Mouse (Mus musculus): Measurements from ENCODE around the gene Gm28308. TPM values are rescaled to one million over a fixed set of nuclear protein-coding genes. Genes with fewer than 3 reads are reported as not detected.

Gene Gm28308
- polyA plus RNA-seq, 2 experiments: 1.1 to 3.2 TPM

- WGBS: 40% methylated on average over 14 of the region's 14 CpGs
- no peak for TF ChIP-seq POLR2A (IDR thresholded peaks at IDR 0.05; ENCODE audit: borderline replicate concordance, extremely low read depth, insufficient read depth, insufficient read length)
- H3K27me3 ChIP-seq (ENCODE audit: control insufficient read depth, insufficient read depth, low read length): peaks cover 85% of the 10 kb centered on the region
- no peak overlapping the region for H3K4me3 ChIP-seq (replicated peaks; ENCODE audit: low read length)
- peaks cover 24% of the 10 kb centered on the region for H3K4me1 ChIP-seq (ENCODE audit: control insufficient read depth, insufficient read depth, low read length)
- peaks cover 20% of the 10 kb centered on the region for H3K36me3 ChIP-seq (ENCODE audit: control insufficient read depth, insufficient read depth, low read length)
- no peak for ATAC-seq (ENCODE audit: low FRiP score, low read depth)
- no peak overlapping the region for H3K4me2 ChIP-seq (replicated peaks; ENCODE audit: low read depth, low read length, severe bottlenecking)
- no peaks in the 10 kb centered on the region for H3K9me3 ChIP-seq (ENCODE audit: control insufficient read depth, low read length)
- no peak overlapping the region for H3K27ac ChIP-seq (replicated peaks; ENCODE audit: low read depth, low read length)
- DNase-seq (ENCODE audit: low spot score): no peak
- H3K9ac ChIP-seq (ENCODE audit: low read depth, low read length, severe bottlenecking): no peak overlapping the region
Observed at GRCm38 (mm10) chr6:52167736-52168161, 45.4 kb downstream of the Gm28308 start.

DNA sequence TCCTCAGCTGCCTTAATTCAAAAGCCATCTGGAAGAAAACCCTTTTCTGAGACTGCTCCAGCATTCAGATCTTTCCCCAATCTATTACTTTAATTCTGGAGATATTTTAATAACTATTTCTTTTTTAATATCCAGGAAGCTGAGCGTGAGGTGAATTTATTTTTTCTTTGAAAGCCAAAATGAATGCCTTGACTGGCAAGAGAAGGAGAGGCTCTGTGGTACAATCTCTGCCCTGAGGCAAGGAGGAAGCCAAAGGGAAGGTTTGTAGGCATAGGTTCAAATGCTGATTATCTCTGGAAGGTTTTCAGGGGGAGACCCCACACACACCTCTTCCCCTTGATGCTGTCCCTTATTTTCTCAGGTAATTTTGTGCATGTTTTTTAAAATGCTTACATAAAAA is 46.0 kb downstream of the Gm28308 start:
- 57% methylated on average over 1 of the region's 1 CpGs for WGBS
- H3K4me3 ChIP-seq (replicated peaks; ENCODE audit: low read length): no peak overlapping the region
- H3K4me2 ChIP-seq (replicated peaks; ENCODE audit: low read depth, low read length, severe bottlenecking): no peak overlapping the region

DNA sequence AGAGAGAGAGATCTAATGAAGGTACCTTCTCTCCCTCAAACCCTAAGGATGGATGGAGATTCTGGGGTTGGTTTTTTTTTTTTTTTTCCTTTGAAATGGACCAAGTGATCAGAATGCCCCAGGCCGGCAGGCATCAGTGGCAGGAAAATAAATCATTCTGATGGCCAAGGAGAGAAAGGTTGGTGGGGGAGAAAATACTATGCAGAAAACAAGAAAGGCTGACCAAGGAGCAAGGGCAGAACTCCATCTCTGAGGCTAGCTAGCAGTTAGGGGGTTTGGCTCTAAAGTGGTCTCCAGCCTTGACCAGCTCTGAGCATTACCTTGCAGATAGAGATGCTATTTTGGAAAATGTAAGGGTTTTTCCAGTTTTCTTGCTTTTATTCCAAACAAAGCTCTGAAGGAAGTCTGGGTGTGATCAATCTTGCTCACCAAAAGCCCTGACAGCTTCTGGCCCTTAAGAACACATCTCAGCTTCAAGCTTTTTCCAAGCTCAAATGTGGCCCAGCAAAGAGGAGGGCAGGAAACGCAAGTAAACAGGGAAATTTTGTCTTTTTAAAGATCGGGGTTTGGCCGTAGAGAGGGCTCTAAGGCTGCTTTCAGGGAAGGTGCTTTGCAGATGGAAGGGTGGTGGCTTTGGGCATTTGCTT is 46.6 kb downstream of the Gm28308 start:
- TF ChIP-seq POLR2A (IDR thresholded peaks at IDR 0.05; ENCODE audit: borderline replicate concordance, extremely low read depth, insufficient read depth, insufficient read length): no peak

More for the DNA sequence above, 46.0 kb downstream of the Gm28308 start:
- Histone ChIP-seq H3K9ac (ENCODE audit: low read depth, low read length, severe bottlenecking) (no peak overlapping the region), H3K9me3 (ENCODE audit: control insufficient read depth, low read length) (no peaks in the 10 kb centered on the region), H3K27me3 (ENCODE audit: control insufficient read depth, insufficient read depth, low read length) (peaks cover 87% of the 10 kb centered on the region), H3K36me3 (ENCODE audit: control insufficient read depth, insufficient read depth, low read length) (peaks cover 18% of the 10 kb centered on the region), H3K4me1 (ENCODE audit: control insufficient read depth, insufficient read depth, low read length) (peaks cover 20% of the 10 kb centered on the region), H3K27ac (replicated peaks; ENCODE audit: low read depth, low read length) (no peak overlapping the region)
- TF ChIP-seq POLR2A (IDR thresholded peaks at IDR 0.05; ENCODE audit: borderline replicate concordance, extremely low read depth, insufficient read depth, insufficient read length): no peak
- ATAC-seq (ENCODE audit: low FRiP score, low read depth) (no peak), DNase-seq (ENCODE audit: low spot score) (no peak)

GRCm38 (mm10) chr6:52165441-52166370 is 47.4 kb downstream of the Gm28308 start:
- peaks cover 23% of the 10 kb centered on the region for H3K4me1 ChIP-seq (ENCODE audit: control insufficient read depth, insufficient read depth, low read length)
- peaks cover 87% of the 10 kb centered on the region for H3K27me3 ChIP-seq (ENCODE audit: control insufficient read depth, insufficient read depth, low read length)
- H3K4me3 ChIP-seq (replicated peaks; ENCODE audit: low read length): no peak overlapping the region
- 8% methylated on average over 28 of the region's 28 CpGs for WGBS
- TF ChIP-seq POLR2A (IDR thresholded peaks at IDR 0.05; ENCODE audit: borderline replicate concordance, extremely low read depth, insufficient read depth, insufficient read length): no peak
- H3K9ac ChIP-seq (ENCODE audit: low read depth, low read length, severe bottlenecking): no peak overlapping the region
- H3K4me2 ChIP-seq (replicated peaks; ENCODE audit: low read depth, low read length, severe bottlenecking): no peak overlapping the region
- DNase-seq (ENCODE audit: low spot score) (no peak), ATAC-seq (ENCODE audit: low FRiP score, low read depth) (no peak)
- no peaks in the 10 kb centered on the region for H3K9me3 ChIP-seq (ENCODE audit: control insufficient read depth, low read length)
- H3K36me3 ChIP-seq (ENCODE audit: control insufficient read depth, insufficient read depth, low read length): peaks cover 15% of the 10 kb centered on the region
- no peak overlapping the region for H3K27ac ChIP-seq (replicated peaks; ENCODE audit: low read depth, low read length)

More for the DNA sequence above, 46.6 kb downstream of the Gm28308 start:
- ATAC-seq (ENCODE audit: low FRiP score, low read depth) (no peak), DNase-seq (ENCODE audit: low spot score) (no peak)
- Histone ChIP-seq H3K36me3 (ENCODE audit: control insufficient read depth, insufficient read depth, low read length) (peaks cover 15% of the 10 kb centered on the region), H3K9ac (ENCODE audit: low read depth, low read length, severe bottlenecking) (no peak overlapping the region), H3K27ac (replicated peaks; ENCODE audit: low read depth, low read length) (no peak overlapping the region), H3K9me3 (ENCODE audit: control insufficient read depth, low read length) (no peaks in the 10 kb centered on the region), H3K4me2 (replicated peaks; ENCODE audit: low read depth, low read length, severe bottlenecking) (no peak overlapping the region), H3K4me1 (ENCODE audit: control insufficient read depth, insufficient read depth, low read length) (peaks cover 17% of the 10 kb centered on the region), H3K4me3 (replicated peaks; ENCODE audit: low read length) (no peak overlapping the region), H3K27me3 (ENCODE audit: control insufficient read depth, insufficient read depth, low read length) (peaks cover 87% of the 10 kb centered on the region)
- WGBS: 34% methylated on average over 4 of the region's 4 CpGs

- Histone ChIP-seq H3K9ac (ENCODE audit: low read depth, low read length, severe bottlenecking) (no peak within 1 kb of the TSS), H3K4me2 (replicated peaks; ENCODE audit: low read depth, low read length, severe bottlenecking) (peak within 1 kb of the TSS; percentile 40), H3K4me3 (replicated peaks; ENCODE audit: low read length) (peak within 1 kb of the TSS; percentile 27), H3K36me3 (ENCODE audit: control insufficient read depth, insufficient read depth, low read length) (peaks cover 7% of the 10 kb centered on the region), H3K27ac (replicated peaks; ENCODE audit: low read depth, low read length) (no peak within 1 kb of the TSS), H3K27me3 (ENCODE audit: control insufficient read depth, insufficient read depth, low read length) (peaks cover 87% of the 10 kb centered on the region), H3K9me3 (ENCODE audit: control insufficient read depth, low read length) (no peaks in the 10 kb centered on the region), H3K4me1 (ENCODE audit: control insufficient read depth, insufficient read depth, low read length) (peaks cover 29% of the 10 kb centered on the region)
- TF ChIP-seq POLR2A (IDR thresholded peaks at IDR 0.05; ENCODE audit: borderline replicate concordance, extremely low read depth, insufficient read depth, insufficient read length): no peak
- DNase-seq (ENCODE audit: low spot score): no peak
- WGBS: 3% methylated on average over 25 of the region's 25 CpGs
- no peak for ATAC-seq (ENCODE audit: low FRiP score, low read depth)
Observed at GRCm38 (mm10) chr6:52164626-52165440, 48.3 kb downstream of the Gm28308 start, which contains the start of gene Hoxa2. Gene Hoxa2, minus strand, starts transcription at chr6:52164831.
